In the genomic region with DNA sequence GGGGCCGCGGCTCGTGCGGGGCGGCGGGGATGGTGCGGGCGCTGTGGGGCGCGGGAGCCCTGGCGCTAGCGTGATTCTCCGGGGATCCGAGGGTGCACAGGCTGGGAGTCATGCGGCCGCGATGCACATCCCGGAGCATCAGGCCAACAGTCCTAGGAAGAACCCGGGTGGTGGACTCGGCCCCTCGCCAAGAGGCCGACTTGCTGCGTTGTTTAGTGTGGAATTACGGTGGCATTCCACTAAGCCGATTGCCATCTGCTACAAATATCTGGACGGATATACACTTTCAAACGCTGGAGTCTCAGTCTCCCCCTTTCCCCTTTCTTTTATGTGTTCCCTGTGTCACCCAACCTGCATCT, we compare ENCODE assay signal across 8 mouse cellular contexts. TPM values are rescaled to one million over a fixed set of nuclear protein-coding genes. Genes with fewer than 3 reads are reported as not detected.
DNase-seq lines count a peak whose midpoint lies in the region; ATAC-seq and TF ChIP-seq lines count a peak whose summit lies in the region.

No protein-coding gene starts in this region.

- H3K27ac ChIP-seq in kidney, embryonic 14.5 days (ENCODE audit: low read depth, low read length): peak overlapping the region; percentile 85
- peak overlapping the region; percentile 9; the same call in 1 of the 2 replicates for H3K27ac ChIP-seq in bone marrow macrophage, adult 2 months (ENCODE audit: insufficient read depth, low read depth, low read length)
- H3K27ac ChIP-seq in hindbrain, embryonic 15.5 days (replicated peaks): peak overlapping the region; percentile 90
- peak overlapping the region; percentile 85 for H3K27ac ChIP-seq in midbrain, embryonic 15.5 days

- intact Hi-C loops in left cerebral cortex, postnatal 25 days (cut with DNase I): loop anchor here (2.0 kb wide), 1 partner anchor 349 kb away; no protein-coding TSS in a partner anchor

- H3K4me1 ChIP-seq in kidney, embryonic 14.5 days (ENCODE audit: control insufficient read depth, insufficient read depth, low read length): no peaks in the 10 kb centered on the region
- no peaks in the 10 kb centered on the region for H3K4me1 ChIP-seq in bone marrow macrophage, adult 2 months (ENCODE audit: control insufficient read depth, insufficient read depth, low read length)
- peaks cover 12% of the 10 kb centered on the region for H3K4me1 ChIP-seq in hindbrain, embryonic 15.5 days (replicated peaks)
- H3K4me1 ChIP-seq in midbrain, embryonic 15.5 days: peaks cover 8% of the 10 kb centered on the region; the same call in 1 of the 2 replicates

- no peaks in the 10 kb centered on the region for H3K27me3 ChIP-seq in kidney, embryonic 14.5 days (ENCODE audit: control insufficient read depth, insufficient read depth, low read length)
- no peaks in the 10 kb centered on the region for H3K27me3 ChIP-seq in hindbrain, embryonic 15.5 days
- no peaks in the 10 kb centered on the region for H3K27me3 ChIP-seq in midbrain, embryonic 15.5 days (replicated peaks)

- H3K9ac ChIP-seq in kidney, embryonic 14.5 days (ENCODE audit: low read depth, low read length): peak overlapping the region; percentile 91
- peak overlapping the region; percentile 83 for H3K9ac ChIP-seq in hindbrain, embryonic 15.5 days
- H3K9ac ChIP-seq in midbrain, embryonic 15.5 days: peak overlapping the region; percentile 91

- TF ChIP-seq CTCF in bone marrow macrophage, adult 2 months (IDR thresholded peaks at IDR 0.05; ENCODE audit: low read depth, low read length): no peak

- H3K36me3 ChIP-seq in kidney, embryonic 14.5 days (ENCODE audit: control insufficient read depth, insufficient read depth, low read length): 0 out of 2 replicates have a peak, but pooled peaks cover 5% of the 10 kb centered on the region
- H3K36me3 ChIP-seq in hindbrain, embryonic 15.5 days: no peaks in the 10 kb centered on the region; the same call in 1 of the 2 replicates
- no peaks in the 10 kb centered on the region for H3K36me3 ChIP-seq in midbrain, embryonic 15.5 days (replicated peaks)

- H3K4me2 ChIP-seq in kidney, embryonic 14.5 days (replicated peaks; ENCODE audit: low read depth, low read length): peak overlapping the region; percentile 44
- peak overlapping the region; percentile 92 for H3K4me2 ChIP-seq in hindbrain, embryonic 15.5 days
- peak overlapping the region; percentile 96 for H3K4me2 ChIP-seq in midbrain, embryonic 15.5 days

- peak overlapping the region; percentile 93 for H3K4me3 ChIP-seq in kidney, embryonic 14.5 days (ENCODE audit: low read length)
- peak overlapping the region; percentile 92 for H3K4me3 ChIP-seq in bone marrow macrophage, adult 2 months (ENCODE audit: insufficient read depth, low read length)
- peak overlapping the region; percentile 76 for H3K4me3 ChIP-seq in hindbrain, embryonic 15.5 days
- H3K4me3 ChIP-seq in midbrain, embryonic 15.5 days: peak overlapping the region; percentile 91

- TF ChIP-seq POLR2A in bone marrow macrophage, adult 2 months (IDR thresholded peaks at IDR 0.05; ENCODE audit: borderline replicate concordance, low read depth, low read length): no peak

- no peak for DNase-seq in kidney, postnatal 14 days
- no peak for DNase-seq in T-cell, adult 2 months (ENCODE audit: low spot score)
- no peak for DNase-seq in cerebellum, postnatal 14 days
- DNase-seq in left cerebral cortex, postnatal 25 days (ENCODE audit: low spot score in 2 of 2): no peak

- no peaks in the 10 kb centered on the region for H3K9me3 ChIP-seq in kidney, embryonic 14.5 days (ENCODE audit: control insufficient read depth, low read length)
- no peaks in the 10 kb centered on the region for H3K9me3 ChIP-seq in hindbrain, embryonic 15.5 days
- H3K9me3 ChIP-seq in midbrain, embryonic 15.5 days: no peaks in the 10 kb centered on the region

- whole genome bisulfite sequencing in kidney, embryonic 14.5 days: 1% methylated on average over 27 of the region's 27 CpGs
- under 1% methylated on average over 27 of the region's 27 CpGs for WGBS in hindbrain, embryonic 15.5 days
- WGBS in midbrain, embryonic 15.5 days: under 1% methylated on average over 27 of the region's 27 CpGs

- ATAC-seq in kidney, embryonic 14.5 days (ENCODE audit: low FRiP score, low TSS enrichment): peak; percentile 86
- peak; percentile 84 for ATAC-seq in hindbrain, embryonic 15.5 days (ENCODE audit: low FRiP score, low read depth)
- ATAC-seq in midbrain, embryonic 15.5 days (replicated peaks): peak; percentile 80

RNA-seq across cellular contexts. Expression of a gene that starts 0.4 kb away (rescaled TPM):
- polyA plus RNA-seq in kidney, embryonic 14.5 days (2014; fragmentation: Nextera tagmentation; extraction: Ambion mirVana): 13.3 and 15.0 TPM in 2 replicates
- polyA plus RNA-seq in bone marrow macrophage, adult 2 months (2012; ENCODE audit: insufficient read depth, insufficient read length, missing spikeins): 19.0 and 20.8 TPM in 2 replicates
- polyA plus RNA-seq in hindbrain, embryonic 15.5 days (2015; fragmentation: Nextera tagmentation; extraction: Ambion mirVana): 14.7 and 15.9 TPM in 2 replicates
- polyA plus RNA-seq in midbrain, embryonic 15.5 days (2015; fragmentation: Nextera tagmentation; extraction: Ambion mirVana): 13.2 and 15.1 TPM in 2 replicates
- 10 to 100 TPM; 14.1 to 15.0 TPM for total RNA-seq in left cerebral cortex, postnatal 25 days (2021)

RNA-seq across cellular contexts. Expression of a gene that starts 0.9 kb away (rescaled TPM):
- 77.0 and 88.9 TPM in 2 replicates for polyA plus RNA-seq in kidney, embryonic 14.5 days (2014; fragmentation: Nextera tagmentation; extraction: Ambion mirVana)
- 29.3 and 32.0 TPM in 2 replicates for polyA plus RNA-seq in bone marrow macrophage, adult 2 months (2012; ENCODE audit: insufficient read depth, insufficient read length, missing spikeins)
- 40.9 and 41.7 TPM in 2 replicates for polyA plus RNA-seq in hindbrain, embryonic 15.5 days (2015; fragmentation: Nextera tagmentation; extraction: Ambion mirVana)
- polyA plus RNA-seq in midbrain, embryonic 15.5 days (2015; fragmentation: Nextera tagmentation; extraction: Ambion mirVana): 42.0 and 43.1 TPM in 2 replicates
- total RNA-seq in left cerebral cortex, postnatal 25 days (2021): 10 to 100 TPM; 26.5 to 27.1 TPM

Comparison
In these comparisons a context has a peak if more than half of its experiments do, and no peak if none do; other contexts are left out.
1. H3K27ac ChIP-seq: peak in every context shown above with its lines; median percentile 90 in hindbrain, embryonic 15.5 days; 85 in kidney, embryonic 14.5 days; 85 in midbrain, embryonic 15.5 days; 9 in bone marrow macrophage, adult 2 months.
2. H3K4me2 ChIP-seq: peak in every context shown above with its lines; median percentile 96 in midbrain, embryonic 15.5 days; 92 in hindbrain, embryonic 15.5 days; 44 in kidney, embryonic 14.5 days.